Mouse (Mus musculus) E14TG2a.4 (cell line): ENCODE measurements around the gene Med19.

Experiments used
- CTCF ChIP-seq: conservative IDR thresholded peaks from 2 replicates; pipeline ENCODE4 v1.5.1; 2014; ENCODE audit warnings: low read length
- NANOG ChIP-seq: IDR thresholded peaks from 2 replicates; pipeline ENCODE4 v1.6.1; 2014; ENCODE audit warnings: borderline replicate concordance, low read length, mixed read lengths

- TF ChIP-seq CTCF = peak; percentile 70
- no peak for TF ChIP-seq NANOG
Measured at GRCm38 (mm10) chr2:84662866-84663265, 15.3 kb upstream of the Med19 start.
